Mouse (Mus musculus): ENCODE measurements around the gene Gm26920. TPM values are rescaled to one million over a fixed set of nuclear protein-coding genes. Genes with fewer than 3 reads are reported as not detected.

The Gm26920 gene
- total RNA-seq, 2 experiments from 2014 or later, result not detected

DNA sequence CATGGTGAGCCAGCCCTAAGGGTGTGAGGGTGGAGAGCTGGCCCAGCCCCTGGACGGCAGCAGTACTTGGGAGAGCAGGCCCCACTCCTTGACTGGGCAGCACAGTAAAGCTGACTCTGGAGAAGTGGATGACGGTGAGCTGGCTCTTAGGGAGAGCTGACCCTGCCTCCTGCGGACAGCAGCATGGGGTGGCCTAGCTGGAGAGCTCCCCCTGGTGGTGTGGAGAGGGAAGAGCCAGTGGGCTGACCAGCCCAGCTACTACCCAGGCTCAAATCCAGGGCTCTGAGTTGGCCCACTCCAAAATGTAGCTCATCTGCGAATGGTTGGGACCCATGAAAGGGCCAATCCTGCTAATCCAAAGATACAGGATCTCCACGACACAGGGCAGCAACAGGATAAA is 25.6 kb downstream of the Gm26920 start:
- intact Hi-C loops (cut with DNase I), result no loop called here
- no peak for DNase-seq (ENCODE audit: low spot score in 2 of 2)

DNA sequence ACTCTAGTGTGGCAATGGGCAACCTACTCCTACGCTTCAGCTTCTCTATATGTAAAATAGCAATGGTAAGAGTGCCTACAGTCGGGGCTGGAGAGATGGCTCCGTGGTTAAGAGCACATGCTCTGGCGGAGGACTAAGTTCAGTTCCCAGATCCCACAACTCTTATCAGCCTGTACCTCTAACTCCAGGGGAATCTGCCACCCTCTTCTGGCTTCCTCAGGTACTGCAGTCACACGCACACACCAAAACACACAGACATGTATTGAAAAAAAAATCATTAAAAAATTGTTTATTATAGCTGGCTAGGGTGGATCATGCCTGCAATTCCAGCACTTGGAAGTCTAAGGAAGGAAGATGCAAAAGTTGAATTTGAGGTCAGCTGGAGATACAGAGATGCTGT is 27.7 kb downstream of the Gm26920 start:
- no peak for DNase-seq (ENCODE audit: low spot score in 2 of 2)
- intact Hi-C loops (cut with DNase I), result no loop called here

DNA sequence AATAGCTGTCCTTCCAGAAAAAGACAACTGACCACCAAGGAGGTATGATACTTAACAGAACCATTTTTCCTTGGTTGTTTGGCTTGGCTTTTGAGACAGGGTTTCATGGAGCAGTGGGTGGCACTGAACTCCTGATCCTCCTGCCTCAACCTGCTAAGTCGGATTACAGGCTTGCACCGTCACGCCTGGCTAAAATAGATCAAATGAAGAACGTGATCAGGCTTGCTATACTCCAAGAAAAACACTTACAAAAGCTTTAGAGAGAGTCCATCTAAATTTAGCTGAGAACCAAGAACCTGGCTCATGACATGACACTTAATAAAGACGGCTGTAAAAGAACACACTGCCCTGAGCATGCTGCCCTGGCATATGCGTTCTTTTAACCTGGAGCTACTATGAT is 29.9 kb downstream of the Gm26920 start:
- intact Hi-C loops (cut with DNase I), result no loop called here

DNA sequence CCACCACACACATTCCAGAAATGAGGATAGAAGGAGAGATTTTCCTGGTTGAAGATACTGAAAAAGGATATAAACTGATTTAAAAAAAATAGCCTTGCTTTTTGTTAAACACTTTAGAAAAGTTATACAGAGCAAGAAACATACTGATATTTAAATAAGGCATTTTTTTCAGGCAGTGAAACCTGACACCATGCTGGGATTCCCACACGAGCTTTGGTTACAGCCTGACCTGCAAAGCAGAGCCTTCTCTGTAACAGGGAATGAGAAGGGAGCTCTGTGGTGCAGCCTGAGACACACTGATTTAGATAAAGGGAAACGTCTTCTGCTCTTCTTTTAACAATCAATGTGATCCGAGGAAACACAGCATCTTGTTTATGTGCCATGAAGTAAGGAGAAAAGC is 36.6 kb downstream of the Gm26920 start:
- no peak for DNase-seq (ENCODE audit: low spot score in 2 of 2)
- intact Hi-C loops (cut with DNase I), result no loop called here

More for the DNA sequence above, 29.9 kb downstream of the Gm26920 start:
- DNase-seq (ENCODE audit: low spot score in 2 of 2), result no peak

DNA sequence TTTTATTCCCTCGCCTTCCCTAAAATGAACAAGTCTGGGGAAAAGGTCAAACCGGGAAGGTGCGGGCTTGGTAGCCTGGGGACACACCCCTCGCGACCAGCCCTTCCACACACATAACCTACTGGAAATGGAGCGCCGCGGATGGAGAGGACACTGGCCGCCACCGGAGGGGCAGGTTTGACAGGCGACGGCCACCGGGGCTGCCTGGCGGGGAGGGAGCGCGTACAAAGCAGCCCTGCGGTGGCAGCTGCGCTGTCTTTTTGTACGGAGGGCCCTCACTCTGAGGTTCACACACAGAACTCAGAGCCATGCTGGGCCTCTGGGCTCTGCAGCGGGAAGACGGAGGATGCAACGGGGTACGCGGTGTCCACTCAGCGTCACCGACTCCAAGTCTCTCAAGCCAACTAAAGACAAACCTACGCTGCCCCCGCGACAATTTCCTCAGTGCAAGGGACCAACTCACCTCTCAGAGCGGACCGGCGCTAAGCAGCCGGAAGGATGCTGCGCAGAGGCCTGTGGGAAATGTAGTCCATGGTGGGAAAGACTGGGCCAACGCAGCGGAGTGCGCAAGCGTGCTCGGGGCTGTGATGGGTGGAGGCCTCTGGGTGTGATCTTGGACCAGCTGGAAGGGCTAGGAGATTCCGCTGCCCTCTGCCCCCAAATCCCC is 39.2 kb downstream of the Gm26920 start, which contains the start of gene Zfp14:
TSS of gene Zfp14 (minus strand) at position 499 of the 667 bp plus-strand sequence.
- peak; percentile 90 to 97 for DNase-seq (ENCODE audit: low spot score in 2 of 2)
- intact Hi-C loops (cut with DNase I), result loop anchor here (2.0 kb wide), 1 partner anchor 40 kb away; the partner anchor contains the start of genes Gm26920 and Zfp566

DNA sequence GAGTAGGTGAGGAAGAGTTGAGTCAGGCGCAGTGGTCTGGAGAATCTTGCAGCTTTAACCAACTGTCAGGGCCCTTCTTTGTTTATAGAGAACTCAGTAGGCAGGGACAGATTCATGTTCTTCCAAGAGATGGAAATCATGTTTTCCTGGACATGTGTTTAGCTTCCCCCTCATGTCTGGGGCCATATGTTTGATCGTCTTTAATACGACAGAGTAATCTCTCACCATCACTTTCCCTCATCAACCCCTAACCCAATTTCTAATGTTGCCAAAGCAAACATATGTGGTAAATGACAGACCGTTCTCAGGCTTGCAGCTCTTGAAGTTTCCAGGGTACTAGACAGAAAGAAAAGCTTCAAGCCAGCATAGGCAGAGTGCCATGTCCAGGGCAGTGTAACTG is 42.1 kb downstream of the Gm26920 start:
- intact Hi-C loops (cut with DNase I), result no loop called here
- DNase-seq (ENCODE audit: low spot score in 2 of 2), result no peak

DNA sequence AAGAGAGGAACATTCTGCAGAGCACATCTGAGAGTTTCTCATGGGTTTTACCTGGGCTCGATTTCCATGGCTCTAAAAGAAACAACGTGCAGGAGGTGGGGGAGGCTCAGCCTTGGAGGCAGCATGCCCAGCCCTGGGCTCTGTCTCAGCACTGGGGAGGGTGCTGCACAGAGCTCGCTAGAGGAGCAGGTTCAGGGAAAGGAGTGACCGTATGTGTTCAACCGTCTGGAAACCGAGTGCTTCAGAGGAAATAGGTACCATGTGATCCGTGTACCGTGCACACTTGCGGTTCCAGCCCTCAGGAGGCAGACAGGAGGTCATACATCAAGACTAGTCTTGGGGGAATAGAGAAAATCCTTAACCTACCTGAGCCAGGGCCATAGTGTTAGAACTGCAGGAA is 45.9 kb downstream of the Gm26920 start:
- intact Hi-C loops (cut with DNase I), result no loop called here
- DNase-seq (ENCODE audit: low spot score in 2 of 2), result no peak

DNA sequence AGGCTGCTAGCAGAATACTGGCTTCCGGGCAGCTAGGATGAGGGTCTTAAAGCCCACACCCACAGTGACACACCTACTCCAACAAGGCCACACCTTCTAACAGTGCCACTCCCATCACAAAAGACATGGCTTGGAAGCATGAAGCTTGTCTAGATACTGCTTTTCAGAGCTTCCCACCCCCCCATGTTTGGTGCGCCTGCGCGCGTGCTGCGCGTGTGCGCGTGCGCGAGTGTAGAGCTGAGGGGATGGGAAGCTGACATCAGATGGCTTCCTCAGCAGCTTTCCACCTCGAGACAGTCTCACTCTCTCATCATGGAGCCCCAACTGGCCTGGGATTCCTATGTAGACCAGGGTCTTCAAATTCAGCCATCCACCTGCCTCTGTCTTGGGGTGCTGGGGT is 55.9 kb downstream of the Gm26920 start:
- no peak for DNase-seq (ENCODE audit: low spot score in 2 of 2)
- intact Hi-C loops (cut with DNase I), result no loop called here

DNA sequence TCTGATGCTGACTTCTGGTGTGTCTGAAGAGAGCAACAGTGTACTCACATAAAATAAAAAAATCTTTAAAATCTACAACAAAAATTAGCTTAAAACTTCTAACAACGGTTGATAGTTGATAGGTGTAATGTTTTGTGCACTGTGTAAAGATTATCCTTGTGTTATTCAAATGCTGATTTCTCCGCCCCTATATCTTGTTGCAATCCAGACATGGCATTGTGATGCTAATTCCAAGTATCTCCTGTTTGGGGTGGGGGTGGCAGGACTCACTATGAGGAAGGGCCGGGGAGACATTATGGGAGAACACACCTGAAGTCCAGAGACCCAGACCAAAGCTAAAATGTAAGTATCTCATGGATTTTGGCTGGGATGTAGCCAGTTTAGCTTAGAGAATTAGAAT is 58.8 kb downstream of the Gm26920 start:
- intact Hi-C loops (cut with DNase I), result no loop called here
- DNase-seq (ENCODE audit: low spot score in 2 of 2), result no peak

DNA sequence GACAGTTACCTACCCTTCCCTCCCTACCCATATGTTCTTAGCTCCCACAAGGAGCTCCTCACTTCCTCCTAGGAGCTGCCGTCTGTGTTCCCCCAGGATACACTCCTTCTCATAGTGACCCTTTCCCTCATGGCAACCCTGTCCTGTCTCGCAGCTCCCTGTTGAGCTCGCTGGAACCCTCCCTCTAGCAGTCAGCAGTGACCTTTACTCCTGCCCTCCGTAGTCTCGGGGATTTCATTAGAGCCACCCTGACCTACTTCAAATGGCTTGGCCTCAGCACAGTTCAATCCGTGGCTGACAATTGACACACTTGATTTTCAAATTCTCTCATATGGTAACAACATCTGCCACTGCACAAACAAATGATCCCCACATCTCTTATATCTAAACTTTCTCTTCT is 59.5 kb downstream of the Gm26920 start:
- intact Hi-C loops (cut with DNase I), result no loop called here
- no peak for DNase-seq (ENCODE audit: low spot score in 2 of 2)

DNA sequence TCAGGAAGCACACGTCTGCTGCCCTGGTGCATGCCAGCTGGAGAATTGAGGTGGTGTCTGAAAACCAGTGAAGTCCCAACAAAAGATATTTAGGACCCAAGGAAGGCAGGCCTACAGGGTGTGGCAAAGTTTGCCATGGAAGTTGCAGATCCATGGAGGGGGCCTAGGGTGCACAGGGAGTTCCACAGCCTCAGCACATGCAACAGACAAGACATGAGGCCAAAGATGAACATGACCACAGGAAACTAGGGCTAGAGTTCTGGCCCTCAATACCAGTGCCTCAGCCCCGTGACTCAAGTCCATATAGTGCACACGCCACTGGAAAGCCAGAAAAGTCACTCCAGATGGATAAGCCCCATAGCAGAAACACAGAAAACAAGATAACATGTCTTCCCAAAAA is 61.6 kb downstream of the Gm26920 start:
- intact Hi-C loops (cut with DNase I), result no loop called here
- no peak for DNase-seq (ENCODE audit: low spot score in 2 of 2)

DNA sequence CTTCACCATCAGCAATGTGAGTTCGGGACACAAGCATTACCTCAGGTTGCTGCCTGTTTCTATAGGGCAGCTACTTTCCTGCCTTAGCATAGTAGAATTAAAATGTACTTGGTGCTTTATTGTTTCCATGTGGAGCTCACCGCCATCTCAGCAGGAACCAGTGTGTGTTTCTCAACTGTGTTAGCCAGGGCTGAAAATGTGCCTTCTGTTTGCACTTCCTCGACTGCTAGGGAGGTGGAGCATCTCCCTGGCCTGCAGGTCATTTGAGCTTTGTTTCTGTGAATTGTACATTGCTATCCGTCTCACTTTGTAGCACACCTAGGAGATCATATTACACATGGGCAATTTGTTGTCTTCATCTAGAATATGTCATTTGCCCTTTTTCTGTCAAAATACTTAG is 62.9 kb downstream of the Gm26920 start:
- intact Hi-C loops (cut with DNase I), result no loop called here
- no peak for DNase-seq (ENCODE audit: low spot score in 2 of 2)

DNA sequence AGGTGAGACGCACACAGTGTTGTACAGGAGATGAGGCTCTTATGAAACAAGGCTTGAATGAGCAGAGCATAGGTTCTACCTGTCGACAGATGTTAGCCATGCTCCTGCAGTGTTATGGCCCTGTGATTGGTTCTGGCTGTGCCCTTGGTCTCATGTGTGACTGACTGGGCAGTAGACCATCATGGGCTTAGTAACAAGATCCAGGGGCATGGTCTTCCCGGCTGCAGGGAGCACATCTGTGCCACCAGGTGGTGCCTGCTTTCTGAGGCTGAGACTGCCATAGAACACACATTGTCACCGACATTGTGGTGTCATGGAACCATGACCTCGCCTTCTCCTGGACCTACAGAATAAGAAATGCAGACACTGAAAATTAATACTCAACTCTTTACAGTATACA is 64.9 kb downstream of the Gm26920 start:
- intact Hi-C loops (cut with DNase I), result no loop called here
- DNase-seq (ENCODE audit: low spot score in 2 of 2), result no peak

DNA sequence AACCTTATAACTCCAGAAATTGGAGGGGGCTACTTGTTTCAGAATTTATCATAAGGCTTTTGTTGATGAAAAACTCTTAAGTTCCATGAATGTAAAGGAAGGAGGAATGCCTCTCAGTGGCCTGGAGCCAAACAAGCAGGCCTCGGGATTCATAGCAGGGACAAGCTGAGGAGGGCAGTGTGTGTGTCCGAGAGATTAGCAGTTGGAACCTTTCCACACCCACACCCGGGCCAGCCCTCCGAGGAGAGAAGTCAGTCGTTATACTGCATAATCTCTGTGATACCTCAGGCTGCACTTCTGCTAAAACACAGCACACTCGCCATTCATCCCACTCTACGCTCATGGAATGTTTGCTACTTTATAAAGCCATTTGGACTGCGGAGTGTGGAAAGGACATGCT is 66.4 kb downstream of the Gm26920 start:
- intact Hi-C loops (cut with DNase I), result no loop called here

DNA sequence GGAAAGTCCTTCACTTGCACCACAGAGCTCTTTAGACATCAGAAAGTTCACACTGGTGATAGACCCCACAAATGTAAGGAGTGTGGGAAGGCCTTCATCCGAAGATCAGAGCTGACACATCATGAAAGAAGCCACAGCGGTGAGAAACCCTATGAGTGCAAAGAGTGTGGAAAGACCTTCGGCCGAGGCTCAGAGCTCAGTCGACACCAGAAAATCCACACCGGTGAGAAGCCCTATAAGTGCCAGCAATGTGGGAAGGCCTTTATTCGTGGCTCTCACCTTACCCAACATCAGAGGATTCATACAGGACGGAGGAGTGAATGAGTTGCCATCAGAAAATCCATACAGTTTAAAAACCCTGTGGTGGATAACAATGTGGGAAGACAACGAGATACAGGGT is 66.9 kb downstream of the Gm26920 start:
- no peak for DNase-seq (ENCODE audit: low spot score in 2 of 2)
- intact Hi-C loops (cut with DNase I), result no loop called here

More for the DNA sequence above, 66.4 kb downstream of the Gm26920 start:
- DNase-seq (ENCODE audit: low spot score in 2 of 2), result no peak

DNA sequence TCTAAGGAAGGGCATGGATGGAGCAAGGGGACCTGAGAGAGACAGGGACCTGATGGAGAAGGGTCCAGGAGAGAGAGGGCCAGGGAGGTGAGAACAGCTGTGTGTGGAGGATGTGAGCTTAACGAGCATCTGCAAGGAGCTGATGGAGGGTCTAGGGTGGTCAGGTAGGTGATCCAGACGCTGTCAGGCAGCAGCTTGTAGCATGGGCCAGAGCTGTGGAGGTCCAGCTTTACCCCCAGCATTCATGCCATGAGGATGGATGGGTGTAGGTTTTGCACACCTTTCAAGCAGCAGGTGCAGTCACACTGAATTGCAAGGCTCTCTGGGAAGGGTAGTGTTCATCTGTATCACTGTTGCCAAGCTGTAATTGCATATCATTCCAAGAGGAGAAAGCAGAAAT is 70.7 kb downstream of the Gm26920 start:
- intact Hi-C loops (cut with DNase I), result loop anchor here (10.0 kb wide), 1 partner anchor 185 kb away; no protein-coding TSS in a partner anchor
- no peak for DNase-seq (ENCODE audit: low spot score in 2 of 2)

DNA sequence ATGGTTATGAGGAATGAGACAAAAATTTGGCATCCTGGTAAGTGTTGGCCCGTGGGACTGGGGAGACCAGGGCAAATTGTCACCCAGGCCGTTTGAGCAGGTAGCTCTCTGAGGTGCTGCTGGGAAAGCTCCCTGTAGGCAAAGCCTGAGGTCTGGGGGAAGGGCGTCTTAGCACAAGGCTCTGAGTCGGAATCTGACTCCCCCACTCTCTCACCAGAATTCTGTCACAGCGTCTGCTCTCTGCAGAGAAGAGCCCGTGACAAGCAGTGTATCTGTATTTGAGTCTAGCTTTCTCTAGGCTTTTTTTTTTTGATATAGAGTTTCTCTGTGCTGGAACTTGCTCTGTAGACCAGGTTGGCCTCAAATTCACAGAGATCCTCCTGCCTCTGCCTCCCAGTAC is 73.0 kb downstream of the Gm26920 start:
- intact Hi-C loops (cut with DNase I), result loop anchor here (10.0 kb wide), 1 partner anchor 188 kb away; no protein-coding TSS in a partner anchor
- peak in 1 of 2 experiments; percentile 33 for DNase-seq (ENCODE audit: low spot score in 2 of 2)

DNA sequence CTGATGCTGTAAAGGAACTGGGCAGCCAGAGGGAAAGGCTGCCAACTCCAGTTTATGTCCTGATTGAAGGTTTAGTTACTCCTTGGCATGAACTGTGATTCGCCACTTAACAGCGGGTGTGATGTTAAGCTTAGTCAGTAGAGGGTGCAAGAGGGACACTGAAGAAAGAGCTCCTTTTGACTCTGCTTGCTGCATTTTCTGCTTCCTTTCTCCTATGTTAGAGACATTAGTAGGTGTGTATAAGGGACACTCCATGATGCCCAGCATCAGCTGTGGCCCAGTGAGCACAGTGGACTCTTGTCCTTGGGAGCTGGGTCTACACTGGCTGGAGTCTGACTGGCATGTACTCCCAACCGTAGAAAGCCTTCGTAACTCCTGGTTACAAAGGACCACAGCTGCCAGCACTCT is 77.2 kb downstream of the Gm26920 start:
- peak; percentile 58 to 80 for DNase-seq (ENCODE audit: low spot score in 2 of 2)
- intact Hi-C loops (cut with DNase I), result loop anchor here (5.0 to 10.0 kb wide), 2 partner anchors 79 to 192 kb away; partner anchors contain the start of genes Gm26920, Zfp260 and Zfp566

DNA sequence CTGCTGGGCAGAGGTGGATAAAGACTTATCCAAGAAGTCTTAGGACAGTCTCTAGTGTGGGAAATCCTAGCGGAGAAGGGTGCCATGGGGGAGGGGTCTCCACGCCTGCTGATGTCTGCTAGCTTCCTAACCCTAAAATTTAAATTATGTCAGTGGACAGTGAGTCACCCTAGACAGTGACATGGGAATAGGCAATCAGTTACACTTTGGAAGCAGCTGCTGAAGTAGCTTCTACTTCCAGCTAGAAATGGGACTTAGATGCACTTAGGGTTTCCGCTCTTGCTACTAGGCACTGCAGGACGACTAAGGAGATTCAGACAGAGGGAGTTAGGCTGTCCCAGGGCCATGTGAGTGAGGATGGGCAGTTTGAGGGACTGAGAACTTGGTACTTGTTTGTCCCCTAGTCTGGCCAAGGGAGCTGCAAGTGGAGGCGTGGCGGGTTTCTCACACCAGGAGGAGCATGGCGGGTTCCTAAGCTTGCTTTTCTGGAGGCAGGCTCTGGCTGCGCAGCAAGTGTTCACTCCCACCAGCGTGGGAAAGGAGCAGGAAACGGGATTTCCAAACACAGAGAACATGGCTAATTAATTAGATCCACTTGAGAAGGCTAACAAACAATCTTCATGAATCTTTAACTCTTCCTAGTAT is 79.5 kb downstream of the Gm26920 start:
- intact Hi-C loops (cut with DNase I), result loop anchor here (5.0 to 10.0 kb wide), 2 partner anchors 82 to 194 kb away; partner anchors contain the start of genes Gm26920, Zfp260 and Zfp566
- peak in 1 of 2 experiments; percentile 68 for DNase-seq (ENCODE audit: low spot score in 2 of 2)

DNA sequence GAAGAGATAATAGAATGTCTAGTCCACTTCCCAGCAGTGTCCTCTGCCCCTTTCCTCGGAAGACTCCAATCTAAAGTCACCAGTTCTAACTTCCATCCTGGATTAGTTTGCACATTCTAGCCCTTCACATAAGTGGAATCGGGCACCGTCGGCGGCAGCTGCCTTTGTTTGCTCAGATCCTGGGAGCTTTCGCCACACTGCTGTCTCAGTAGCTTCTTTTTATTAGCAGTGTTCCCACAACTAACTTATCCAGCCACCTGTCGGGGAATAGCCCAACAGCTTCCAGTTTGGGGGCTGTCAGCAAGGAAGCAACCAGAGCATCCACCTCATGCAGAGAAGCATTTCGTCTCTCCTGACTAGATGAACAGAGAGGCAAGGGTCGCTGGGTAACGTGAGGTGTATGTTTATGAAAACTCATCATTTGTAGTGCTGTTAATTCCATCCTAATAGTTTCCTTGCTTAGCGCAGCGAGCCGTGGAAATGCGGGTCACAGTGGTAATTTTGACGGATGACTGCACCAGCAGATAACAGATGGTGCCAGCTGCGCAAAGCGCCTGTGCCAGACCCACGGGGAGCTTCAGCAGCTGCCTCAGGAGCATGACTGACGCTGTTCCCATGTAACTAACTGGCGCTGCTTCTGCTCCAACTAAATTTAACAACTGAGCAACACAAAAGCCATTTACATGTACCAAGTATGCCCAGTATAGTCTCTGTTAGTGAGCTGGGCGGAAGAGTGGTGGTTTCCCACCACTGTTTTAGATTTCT is 80.7 kb downstream of the Gm26920 start:
- DNase-seq (ENCODE audit: low spot score in 2 of 2), result peak; percentile 63 to 89
- intact Hi-C loops (cut with DNase I), result loop anchor here (5.0 to 10.0 kb wide), 2 partner anchors 83 to 195 kb away; partner anchors contain the start of genes Gm26920, Zfp260 and Zfp566

Data from left cerebral cortex, postnatal 25 days (tissue).